Mouse (Mus musculus) kidney, adult 18-20 months (tissue): Measurements from ENCODE around the gene Csf3.
"Not testable (repeated sequence)": the region's sequence is repeated elsewhere in the genome, so short reads cannot be mapped to it uniquely, and the experiment has no call there.

Experiments used
- DNase-seq: peaks from one replicate; pipeline ENCODE4 v3.0.0; 2021

Gene Csf3

DNA sequence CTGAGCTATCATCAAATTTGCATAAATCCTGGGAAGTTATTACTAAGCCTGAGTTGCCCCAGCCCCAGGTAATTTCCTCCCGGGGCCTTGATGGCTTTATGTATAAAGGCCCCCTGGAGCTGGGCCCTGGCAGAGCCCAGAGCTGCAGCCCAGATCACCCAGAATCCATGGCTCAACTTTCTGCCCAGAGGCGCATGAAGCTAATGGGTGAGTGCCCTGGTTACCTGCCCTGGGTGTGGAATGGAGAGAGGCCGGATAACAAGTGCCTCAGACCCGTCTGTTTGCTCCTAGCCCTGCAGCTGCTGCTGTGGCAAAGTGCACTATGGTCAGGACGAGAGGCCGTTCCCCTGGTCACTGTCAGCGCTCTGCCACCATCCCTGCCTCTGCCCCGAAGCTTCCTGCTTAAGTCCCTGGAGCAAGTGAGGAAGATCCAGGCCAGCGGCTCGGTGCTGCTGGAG is at the start of gene Csf3:
Csf3 (plus strand) TSS at position 51 of the 458 bp plus-strand sequence.
- no peak for DNase-seq

DNA sequence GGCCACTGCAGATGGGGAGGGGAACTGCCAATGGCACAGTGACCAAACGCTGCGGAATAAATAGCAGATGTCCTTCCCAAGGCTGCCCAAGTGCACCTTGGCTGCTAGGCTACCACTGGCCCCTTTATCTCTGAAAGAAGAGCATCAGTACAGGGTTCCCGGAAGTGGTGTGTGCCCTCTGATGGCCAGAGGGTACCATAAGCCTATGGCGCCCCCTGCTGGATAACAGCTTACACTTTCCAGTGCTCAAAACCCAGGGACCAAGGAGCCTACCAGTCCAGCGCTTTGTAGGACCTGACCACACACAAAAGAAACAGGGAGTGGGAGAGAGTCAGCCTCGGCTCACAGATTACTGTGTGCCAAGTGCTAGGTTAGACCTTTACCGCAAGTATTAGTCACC is 46.0 kb upstream of the Csf3 start:
- DNase-seq, result peak; percentile 65

DNA sequence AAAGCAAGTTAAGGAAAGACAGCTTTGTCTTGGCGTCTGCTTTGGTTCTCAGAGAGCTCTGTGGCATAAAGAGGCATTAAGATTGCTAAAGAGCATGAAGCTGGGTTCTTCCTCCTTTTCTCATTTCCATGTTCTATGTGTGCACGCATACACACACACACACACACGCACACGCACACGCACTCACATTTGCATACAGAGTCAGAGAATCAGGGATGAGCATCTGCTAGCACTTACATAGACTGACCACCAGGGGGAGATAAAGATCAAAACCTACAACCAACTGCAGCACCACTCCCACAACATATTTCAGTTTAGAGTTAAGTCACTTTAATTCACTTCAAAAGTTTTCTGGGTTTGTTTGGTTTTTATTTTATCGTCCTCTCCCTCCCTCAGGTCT is 40.5 kb upstream of the Csf3 start:
- peak; percentile 7 for DNase-seq

DNA sequence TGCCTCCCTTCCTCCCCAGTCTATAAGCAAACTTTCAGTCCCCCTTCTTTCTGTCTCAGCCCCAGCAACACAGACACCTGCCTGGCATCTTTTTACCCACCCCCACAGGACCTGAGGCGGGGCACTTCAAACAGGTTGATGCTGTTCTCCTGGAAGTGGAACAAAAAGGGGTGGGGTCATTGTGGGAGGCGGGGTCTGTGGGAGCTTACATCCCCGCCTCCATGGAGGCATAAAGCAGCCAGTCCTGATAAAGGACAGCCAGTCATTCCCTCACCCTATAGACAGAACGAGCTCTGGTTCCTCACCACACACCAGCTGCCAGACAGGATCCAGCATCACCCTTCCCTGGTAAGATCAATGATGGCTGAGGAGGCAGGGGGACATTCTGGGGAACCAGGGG is 37.0 kb upstream of the Csf3 start, which contains the start of gene Gsdma:
Gsdma (plus strand) TSS at position 261 of the 400 bp plus-strand sequence.
- no peak for DNase-seq

DNA sequence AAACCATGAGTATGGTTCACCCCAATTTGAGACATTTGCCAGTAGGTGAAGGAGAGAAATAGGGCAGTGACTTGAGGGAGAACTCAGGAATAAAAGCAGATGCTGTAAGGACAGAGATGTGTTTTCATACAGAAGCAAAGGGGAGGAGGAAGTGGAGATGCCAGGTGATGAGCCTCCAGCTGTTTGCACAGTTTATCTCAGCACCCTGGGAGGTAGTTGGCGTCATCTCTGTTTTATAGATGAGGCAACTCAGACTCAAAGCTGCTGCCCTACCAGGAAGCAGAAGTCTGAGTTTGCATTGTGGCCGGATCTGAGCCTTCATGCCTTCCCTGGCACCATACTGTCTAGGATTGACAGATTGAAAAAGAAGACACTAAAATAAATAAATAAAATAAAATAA is 32.1 kb upstream of the Csf3 start:
- DNase-seq, result no peak

DNA sequence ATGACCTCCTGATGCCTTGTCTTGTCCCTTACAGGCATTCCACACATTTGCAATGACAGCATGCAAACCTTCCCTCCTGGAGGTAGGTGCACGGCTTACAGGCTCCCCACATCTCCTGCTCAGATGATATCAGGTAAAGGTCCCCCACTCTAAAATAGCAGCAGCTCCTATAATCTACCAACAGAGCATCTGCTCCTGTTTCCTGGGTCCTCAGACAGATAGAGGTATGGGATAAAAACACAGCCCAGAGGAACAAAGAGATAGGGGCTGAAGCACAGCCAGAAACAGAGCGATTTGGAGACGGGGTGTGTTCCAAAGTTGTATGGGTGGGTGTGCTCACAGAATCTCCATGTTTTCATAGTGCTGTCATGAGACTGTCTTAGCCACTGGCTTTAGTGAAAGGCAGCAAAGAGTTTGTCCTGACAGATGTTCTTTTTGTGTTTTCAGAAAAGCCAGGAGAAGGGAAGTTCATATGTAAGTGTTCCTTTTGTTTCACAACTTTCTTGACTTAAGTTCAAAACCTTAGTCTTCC is 29.7 kb upstream of the Csf3 start:
- no peak for DNase-seq

DNA sequence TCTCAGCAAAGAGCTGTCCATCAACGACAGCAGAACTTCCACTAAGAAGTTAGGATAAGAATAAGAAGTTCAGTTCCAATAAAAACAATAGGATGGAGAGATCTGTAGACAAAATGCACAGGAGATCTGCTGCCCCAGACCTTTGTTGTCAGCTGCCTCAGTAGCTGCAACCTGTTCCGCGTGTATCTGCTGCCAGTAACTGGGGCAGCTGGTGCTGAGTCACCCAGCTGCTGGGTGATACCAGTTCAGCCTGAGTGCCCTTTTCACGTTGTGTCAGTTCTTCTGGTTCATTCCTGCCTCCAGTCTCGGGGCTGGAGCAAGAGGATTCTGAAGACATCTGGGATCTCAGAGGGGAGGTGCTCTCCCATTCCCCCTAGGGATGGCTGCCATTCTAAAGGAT is 29.2 kb upstream of the Csf3 start:
- no peak for DNase-seq

DNA sequence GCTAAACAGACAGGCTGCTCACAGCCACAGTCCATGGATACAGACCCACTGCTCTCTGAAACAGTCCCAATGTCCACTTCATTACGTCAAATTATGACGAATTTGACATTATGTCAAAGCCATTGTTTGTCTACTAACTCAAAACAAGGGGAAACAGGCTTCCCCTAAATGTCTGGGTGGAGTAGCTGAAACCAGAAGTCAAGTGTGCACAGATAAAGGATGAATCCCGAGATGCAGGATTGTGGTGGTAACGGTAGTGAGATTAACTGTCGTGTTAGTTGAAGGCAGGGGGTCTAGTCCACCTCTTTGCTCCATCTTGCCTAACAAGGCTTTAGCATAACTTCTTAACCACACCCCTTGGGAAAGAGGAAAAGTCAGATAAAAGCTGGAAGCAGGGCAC is 28.6 kb upstream of the Csf3 start:
- no peak for DNase-seq

DNA sequence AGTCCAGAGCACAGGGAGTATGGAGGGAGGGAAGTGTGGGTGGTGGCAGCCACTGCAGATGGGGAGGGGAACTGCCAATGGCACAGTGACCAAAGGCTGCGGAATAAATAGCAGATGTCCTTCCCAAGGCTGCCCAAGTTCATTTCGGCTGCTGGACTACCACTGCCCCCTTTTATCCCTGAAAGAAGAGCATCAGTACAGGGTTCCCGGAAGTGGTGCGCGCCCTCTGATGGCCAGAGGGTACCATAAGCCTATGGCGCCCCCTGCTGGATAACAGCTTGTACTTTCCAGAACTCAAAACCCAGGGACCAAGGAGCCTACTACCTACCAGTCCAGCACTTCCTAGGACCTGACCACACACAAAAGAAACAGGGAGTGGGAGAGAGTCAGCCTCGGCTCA is 27.9 kb upstream of the Csf3 start:
- peak; percentile 61 for DNase-seq

DNA sequence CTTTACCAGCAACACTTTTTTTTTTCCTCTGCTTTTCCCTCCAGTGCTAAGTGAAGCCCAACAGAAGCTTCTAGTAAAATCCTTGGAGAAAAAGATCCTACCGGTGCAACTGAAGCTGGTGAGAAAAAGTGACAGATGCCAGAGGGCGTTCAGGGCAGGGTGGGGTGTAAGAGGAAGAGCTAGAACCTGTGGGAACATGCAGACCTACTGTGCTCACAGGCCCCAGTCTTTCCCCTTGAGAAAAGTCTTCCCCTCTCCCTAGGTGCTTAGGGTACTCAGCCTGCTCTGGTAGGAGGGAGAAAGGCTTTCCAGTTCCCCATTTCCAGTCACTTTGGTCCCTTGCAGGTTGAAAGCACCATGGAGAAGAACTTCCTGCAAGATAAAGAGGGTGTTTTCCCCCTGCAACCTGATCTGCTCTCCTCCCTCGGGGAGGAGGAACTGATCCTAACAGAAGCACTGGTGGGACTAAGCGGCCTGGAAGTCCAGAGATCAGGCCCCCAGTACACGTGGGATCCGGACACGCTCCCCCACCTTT is 25.2 kb upstream of the Csf3 start:
- no peak for DNase-seq

DNA sequence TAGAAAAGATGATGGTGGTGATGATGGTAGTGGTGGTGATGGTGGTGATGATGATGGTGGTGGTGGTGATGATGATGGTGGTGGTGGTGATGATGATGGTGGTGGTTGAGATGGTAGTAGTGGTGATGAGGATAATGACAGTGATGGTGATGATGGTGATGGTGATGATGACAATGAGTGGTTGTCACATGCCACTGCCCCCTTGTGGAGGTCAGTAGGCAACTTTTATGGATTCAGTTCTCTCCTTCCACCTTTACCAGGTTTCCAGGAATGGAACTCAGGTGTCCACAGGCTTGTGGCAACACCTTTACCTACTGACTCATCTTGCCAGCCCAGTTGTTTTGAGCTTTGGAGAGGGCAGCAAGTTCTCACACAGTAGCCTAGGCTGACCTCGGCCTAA is 21.0 kb upstream of the Csf3 start:
- DNase-seq, result no peak

DNA sequence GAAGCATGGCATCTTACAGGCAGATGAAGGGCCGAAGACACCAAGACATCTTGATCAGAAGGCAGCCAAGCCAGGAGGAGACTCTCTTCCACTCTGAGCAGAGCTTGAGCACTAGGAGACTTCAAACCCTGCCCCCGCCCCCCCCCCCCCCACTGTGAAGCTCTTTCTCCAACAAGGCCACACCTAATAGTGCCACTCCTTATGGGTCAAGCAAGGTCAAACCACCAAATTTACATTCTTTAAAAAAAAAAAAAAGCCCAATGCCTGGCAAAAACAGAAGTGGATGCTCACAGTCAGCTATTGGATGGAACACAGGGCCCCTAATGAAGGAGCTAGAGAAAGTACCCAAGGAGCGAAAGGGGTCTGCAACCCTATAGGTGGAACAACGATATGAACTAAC is 20.5 kb upstream of the Csf3 start:
- DNase-seq, result not testable (repeated sequence)

DNA sequence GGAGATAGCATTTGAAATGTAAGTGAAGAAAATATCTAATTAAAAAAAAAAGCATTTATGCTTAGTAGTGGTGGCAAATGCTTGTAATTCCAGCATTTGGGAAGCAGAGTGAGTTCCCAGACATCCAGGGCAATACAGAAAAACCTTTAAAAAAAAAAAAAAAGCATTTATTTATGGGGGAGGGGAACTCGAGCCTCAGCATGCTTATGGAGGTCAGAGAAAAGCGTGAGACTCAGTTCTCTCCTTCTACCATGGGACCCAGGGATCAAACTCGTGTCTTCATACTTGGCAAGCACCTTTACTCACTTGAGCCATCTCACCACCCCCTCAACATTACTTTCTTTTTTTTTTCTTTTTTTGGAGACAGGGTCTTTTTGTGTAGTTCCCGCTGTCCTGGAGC is 19.9 kb upstream of the Csf3 start:
- no peak for DNase-seq

DNA sequence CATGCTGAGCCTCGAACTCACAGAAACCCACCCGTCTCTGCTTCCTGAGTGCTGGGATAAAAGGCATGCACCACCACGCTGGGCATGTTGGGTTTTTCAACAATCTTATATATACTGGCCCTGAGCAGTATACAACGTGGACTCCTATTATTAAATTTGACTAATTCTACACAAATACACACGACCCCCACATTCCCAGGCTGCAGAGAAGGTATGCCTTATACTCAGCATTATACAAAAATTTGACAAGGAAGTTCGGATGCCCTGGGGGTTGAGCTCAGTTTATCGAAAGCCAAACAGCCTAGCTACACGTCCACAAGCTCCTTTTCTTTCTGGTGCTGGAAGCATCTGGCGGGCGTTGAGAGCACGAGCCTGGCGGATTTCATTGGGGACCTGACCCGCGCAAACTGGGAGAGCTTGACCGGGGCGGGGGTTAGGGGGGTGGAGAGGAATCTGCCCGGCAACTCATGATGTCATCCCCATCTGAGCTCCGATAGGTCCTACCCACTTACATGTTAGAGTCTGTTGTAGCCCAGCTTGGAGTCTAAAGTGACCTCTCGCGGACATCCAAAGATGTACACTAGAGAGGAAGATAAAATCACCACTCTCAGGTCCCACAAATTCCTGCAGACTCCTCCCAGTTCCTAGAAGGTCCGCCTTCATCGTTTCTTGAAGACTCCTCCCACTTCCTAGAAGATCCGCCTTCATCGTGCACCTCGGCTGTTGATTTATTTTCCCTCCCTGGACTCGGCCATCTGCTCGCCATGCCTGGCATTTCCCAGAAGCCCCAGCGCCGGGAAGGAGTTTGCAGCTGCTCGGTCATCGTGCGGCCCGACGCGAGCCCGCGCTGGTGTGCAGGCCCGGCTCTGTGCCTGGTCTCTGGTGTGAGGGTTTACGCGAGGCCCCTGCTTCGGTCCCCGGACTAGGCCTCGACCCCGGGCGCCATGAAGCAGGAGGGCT is 19.0 kb upstream of the Csf3 start, which contains the start of gene Psmd3:
Psmd3 (plus strand) TSS at position 769 of the 960 bp plus-strand sequence.
- peak; percentile 98 for DNase-seq

DNA sequence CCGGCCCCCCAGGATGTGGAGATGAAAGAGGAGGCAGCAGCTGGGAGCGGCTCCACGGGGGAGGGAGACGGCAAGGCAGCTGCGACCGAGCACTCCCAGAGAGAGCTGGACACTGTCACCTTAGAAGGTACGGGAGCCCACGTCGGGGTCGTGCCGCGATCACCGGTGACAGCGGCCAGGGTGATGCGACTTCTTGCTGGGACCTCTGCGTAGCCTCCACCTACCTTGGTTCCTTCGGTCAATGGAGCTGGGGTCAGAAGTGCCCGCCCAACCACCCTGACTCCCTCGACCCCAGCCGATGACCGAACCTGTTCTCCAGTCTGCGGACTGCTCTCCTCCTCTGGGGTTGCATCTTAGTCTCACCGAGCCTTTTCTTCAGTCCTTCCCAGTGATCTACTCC is 18.3 kb upstream of the Csf3 start:
- peak; percentile 31 for DNase-seq

DNA sequence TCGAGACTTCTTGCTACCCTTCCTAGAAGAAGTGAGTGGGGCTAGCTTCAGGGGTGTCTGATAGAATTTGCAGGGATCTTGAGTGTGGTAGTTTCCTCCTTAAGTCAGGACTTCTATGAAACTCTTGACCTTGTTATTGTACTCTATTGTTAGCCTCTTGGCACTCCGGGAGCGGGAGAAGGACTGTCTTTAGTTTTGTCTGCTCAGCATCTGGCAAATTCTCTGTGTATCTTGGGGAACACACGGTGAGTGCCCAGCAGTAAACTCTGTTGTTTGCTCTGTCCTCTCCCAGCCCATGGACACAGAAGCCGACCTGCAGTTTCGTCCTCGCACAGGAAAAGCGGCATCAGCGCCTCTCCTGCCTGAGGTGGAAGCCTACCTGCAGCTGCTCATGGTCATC is 15.4 kb upstream of the Csf3 start:
- DNase-seq, result peak; percentile 21

DNA sequence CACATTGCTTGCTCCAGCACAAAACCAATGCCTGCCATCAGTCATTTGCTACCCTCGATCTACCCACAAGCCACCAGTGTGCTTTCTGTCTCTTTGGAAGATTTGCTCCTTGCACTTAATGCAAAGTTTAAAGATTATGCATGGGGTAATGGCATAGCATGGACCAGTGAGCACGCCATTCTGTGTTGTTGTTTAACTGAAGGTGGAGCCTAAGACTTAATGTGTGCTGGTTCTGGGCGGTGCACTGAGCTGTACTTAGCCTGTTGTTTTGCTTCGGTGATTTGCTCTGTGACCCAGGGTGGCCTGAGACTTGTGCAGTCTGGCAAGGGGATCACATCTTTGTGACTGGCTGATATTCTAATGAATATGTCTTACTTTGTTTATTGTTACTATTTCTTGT is 14.1 kb upstream of the Csf3 start:
- peak; percentile 70 for DNase-seq

DNA sequence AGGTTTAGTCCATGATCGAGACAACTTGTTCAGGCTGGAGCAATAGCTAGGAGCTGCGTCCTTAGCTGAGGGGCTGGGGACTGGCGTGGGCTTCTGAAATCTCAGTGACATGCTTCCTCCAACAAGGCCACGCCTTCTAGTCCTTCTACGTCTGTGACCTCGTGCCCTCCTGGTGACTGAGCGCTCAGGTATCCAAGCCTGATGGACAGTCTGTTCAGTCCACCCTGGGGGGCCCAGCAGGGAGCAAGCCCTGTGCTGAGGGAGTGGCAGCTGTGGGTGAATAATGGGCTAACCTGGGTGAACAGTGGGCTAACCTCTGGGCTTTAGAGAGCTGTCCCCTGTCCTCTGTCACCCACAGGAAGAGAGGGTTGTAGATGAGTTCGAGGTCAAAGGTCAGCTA is 13.1 kb upstream of the Csf3 start:
- DNase-seq, result no peak

DNA sequence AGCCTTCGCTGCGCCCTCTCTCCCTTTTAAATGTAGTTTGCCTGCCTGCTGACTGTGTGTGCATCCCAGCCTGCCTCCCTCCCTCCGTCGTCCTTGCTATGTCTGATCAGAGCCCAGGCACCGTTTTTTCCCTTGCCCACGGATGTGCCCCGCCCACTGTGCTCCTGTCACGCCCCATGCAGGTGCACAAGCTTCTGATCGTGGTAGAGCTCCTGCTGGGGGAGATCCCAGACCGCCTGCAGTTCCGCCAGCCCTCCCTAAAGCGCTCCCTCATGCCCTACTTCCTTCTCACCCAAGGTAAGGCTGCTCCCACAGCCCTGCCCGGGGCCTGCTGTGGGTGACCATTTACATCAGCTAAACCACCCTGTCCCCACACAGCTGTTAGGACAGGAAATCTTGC is 7.9 kb upstream of the Csf3 start:
- DNase-seq, result peak; percentile 21

DNA sequence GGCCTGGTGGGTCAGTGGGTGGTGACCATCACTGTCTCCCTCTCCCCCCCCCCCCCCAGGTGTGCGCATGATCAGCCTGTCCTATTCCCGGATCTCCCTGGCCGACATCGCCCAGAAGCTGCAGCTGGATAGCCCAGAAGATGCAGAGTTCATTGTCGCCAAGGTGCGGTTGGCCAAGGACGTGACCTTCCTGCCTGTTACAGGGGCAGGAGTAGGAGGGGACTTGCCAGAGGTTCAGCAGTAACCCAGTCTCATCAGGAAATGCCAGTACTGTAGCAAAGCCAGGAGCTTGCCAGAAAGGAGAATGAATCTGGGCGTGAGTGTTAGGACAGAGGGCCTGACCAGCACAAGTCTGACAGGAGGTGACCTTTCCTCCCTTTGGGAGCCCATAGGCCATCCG is 7.3 kb upstream of the Csf3 start:
- DNase-seq, result no peak

DNA sequence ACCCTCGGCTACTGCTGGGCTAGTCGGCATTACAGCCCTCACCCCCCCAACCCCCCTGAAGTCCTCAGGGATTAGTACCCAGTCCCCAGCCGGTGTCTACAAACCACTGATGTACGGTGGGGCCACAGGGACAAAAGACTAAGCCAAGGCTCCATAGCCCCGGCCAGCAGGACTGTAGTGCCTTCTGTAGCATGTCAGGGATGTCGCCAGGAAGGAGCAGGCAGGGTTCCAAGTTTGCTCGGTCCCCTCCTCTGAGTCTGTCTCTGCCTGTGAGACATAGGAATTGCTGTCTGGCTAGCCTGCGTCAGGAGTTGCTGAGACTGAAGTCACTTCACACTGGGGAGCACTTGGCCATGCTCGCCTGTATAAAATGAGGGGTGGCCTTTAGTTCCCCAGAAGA is 6.8 kb upstream of the Csf3 start:
- no peak for DNase-seq

DNA sequence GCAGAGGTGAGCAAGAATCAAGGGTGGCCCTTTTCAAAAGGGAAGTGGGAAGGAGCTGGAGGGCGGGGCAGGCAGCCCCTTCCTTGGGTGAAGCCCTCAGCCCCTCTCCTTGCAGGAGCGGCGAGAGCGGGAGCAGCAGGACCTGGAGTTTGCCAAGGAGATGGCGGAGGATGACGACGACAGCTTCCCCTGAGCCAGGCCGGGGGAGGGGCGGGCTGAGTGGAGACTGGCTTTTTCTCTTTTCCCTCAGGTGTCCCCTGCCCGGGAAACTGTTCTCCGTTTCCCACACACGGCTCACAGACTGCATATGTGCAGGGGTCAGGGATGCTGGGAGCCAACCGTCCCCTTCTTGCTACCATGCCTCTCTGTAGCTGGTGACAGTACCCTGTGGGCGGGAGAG is 5.7 kb upstream of the Csf3 start:
- DNase-seq, result no peak

DNA sequence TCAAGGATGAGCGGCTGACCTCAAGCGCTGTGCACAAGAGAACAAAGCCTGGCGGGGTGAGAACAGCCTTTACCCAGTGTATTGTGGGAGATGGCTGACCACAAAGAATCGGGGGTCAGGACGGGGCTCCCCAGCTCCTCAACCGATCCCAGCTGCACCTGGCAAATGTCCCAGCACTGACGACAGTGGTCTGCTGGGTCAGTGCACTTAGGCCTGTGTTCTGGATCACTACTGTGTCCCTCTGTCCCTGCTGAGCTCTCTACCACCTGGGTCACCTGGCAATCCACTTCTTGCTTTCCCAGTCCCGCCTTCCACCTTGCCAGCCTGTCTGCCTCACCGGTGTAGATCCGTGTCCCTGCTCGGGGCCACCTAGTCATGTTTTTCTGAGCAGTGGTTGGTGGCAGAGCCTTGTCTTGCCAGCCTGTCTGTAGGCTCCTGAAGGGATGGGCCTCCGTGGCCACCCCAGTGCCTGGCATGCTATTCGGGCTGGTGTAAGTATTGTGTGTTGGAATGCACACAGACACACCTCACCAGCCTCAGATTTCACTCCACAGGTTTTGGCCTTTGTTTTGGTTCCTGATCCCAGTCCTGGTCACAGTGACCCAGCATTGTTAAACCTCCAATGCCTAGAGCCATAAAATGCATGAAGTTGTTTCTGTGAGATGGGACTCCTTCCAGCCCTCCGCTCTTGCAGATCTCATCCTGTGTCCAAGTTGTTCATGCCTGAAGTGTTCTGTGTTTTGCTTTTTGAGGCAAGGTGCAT is 4.4 kb upstream of the Csf3 start:
- no peak for DNase-seq
